Mouse (Mus musculus): Measurements from ENCODE around the gene Rnf2.
"Not testable (repeated sequence)": the region's sequence is repeated elsewhere in the genome, so short reads cannot be mapped to it uniquely, and the experiment has no call there.

The Rnf2 gene

DNA sequence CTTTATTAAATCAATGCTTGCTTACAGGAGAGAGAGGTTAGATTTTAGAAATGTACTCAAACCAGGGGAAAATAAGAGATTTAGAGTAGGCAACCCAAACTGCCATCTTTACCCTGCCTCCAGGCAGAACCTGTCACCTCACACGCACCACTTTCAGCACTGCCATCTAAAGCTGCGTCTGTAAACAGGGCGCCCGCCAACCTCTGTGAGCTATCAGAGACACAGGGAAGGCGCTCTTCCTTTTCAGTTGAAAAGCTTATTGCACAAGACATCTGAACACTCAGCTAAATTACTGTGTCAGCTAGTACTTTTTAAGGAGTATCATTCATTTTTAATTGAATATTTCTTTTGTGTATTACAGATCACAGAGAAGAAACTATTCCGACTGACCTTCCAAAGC lies 10.9 kb downstream of the Rnf2 start:
- in situ Hi-C loops (cut with MboI) = loop anchor here (25.0 kb wide), 1 partner anchor 222 kb away; no protein-coding TSS in a partner anchor

DNA sequence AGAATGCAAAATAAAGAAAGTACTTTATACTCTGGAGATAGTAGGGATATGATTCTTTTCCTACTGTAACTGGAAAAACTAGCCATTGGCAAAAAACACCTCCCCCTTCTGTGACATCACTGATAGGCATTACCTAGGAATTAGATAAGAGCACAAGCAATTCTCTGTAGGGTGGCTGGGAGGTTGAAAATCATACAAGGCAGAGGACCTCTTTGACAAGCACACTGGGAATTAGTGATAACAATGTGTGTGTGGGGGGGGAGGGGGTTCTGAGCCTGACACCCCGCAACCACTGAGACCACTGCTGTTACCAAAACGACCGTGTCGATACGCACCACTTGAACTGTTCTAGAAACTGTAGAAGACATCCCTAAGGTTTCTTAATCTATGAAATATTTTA lies 16.0 kb downstream of the Rnf2 start:
- in situ Hi-C loops (cut with MboI) = loop anchor here (25.0 kb wide), 1 partner anchor 228 kb away; no protein-coding TSS in a partner anchor

DNA sequence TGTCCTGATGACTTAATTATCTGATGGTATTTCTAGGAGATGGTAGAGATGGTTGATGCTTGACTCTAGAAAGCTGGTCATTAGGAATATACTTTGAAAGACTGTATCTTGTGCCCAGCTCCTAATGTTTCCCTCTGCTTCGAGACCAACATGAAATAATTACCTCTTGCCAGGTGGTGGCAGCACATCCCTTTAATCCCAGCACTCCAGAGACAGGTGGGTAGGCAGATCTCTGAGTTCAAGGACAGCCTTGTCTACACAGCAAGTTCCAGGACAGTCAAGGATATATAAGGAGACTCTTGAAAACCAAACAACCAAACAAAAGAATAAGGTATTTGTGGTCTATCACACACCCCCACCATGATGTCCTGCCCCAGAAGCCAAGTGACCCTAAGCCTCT lies 17.2 kb downstream of the Rnf2 start:
- in situ Hi-C loops (cut with MboI) = loop anchor here (25.0 kb wide), 1 partner anchor 229 kb away; no protein-coding TSS in a partner anchor

DNA sequence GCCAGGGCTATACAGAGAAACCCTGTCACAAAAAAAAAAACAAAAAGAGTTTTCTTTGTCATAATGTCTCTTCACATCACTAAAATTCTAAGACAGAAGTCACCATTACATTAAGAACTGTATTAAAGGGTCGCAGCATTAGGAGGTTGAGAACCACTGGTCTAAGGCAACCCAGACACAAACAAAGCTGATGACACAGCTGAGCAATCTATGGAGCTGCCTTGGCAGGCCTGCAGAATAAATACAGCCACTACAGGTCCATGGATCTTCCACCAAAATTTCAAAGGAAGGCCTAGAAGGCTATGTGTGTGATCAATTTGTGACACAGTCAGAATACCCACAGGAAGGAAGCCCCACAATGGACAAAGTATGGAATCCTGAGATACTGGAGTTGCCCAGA lies 18.3 kb downstream of the Rnf2 start:
- in situ Hi-C loops (cut with MboI) = loop anchor here (25.0 kb wide), 1 partner anchor 230 kb away; no protein-coding TSS in a partner anchor

DNA sequence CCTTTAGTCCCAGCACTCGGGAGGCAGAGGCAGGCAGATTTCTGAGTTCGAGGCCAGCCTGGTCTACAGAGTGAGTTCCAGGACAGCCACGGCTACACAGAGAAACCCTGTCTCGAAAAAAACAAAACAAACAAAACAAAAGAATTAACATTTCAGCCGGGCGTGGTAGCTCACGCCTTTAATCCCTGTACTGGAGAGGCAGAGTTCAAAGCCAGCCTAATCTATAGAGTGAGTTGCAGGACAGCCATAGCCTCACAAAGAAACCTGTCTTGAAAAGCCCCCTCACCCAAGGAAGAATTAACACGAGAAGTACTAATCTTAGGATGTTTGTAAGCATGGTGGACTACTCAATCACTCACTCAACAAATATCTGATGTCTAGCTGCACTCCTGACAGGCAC lies 28.4 kb downstream of the Rnf2 start:
- in situ Hi-C loops (cut with MboI) = not testable (repeated sequence)

DNA sequence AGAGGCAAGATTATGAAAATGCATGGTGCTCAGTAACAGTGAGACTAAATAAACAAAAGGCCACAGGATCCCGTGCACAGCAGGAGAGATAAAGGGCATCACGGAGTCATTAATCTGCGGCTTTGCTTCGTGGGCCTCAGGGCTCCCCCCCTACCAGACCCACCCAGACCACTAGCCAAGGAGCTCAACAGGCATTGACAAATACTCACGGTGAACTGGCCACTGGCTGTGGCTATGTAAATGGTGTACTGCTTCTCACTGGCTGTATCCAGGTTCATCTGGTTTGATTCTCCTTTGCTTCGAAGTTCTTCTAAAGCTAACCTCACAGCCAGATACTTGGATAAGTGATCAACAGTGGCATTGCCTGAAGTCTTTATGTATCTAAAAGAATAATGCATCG lies 29.3 kb downstream of the Rnf2 start:
- in situ Hi-C loops (cut with MboI) = no loop called here

DNA sequence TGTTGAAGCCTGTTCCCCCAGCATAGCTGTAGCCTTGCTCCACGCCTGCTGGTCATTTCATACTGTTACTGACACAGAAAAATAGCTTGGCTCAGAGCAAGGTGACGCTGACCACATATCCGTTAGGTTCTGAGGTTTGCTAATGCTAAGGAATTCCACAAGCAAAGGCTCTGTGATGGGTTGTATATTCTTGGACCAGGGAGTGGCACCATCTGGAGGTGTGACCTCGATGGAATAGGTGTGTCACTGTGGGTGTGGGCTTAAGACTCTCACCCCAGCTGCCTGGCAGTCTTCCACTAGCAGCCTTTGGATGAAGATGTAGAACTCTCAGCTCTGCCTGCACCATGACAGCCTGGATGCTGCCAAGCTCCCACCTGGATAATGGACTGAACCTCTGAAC lies 34.2 kb downstream of the Rnf2 start:
- in situ Hi-C loops (cut with MboI) = no loop called here

DNA sequence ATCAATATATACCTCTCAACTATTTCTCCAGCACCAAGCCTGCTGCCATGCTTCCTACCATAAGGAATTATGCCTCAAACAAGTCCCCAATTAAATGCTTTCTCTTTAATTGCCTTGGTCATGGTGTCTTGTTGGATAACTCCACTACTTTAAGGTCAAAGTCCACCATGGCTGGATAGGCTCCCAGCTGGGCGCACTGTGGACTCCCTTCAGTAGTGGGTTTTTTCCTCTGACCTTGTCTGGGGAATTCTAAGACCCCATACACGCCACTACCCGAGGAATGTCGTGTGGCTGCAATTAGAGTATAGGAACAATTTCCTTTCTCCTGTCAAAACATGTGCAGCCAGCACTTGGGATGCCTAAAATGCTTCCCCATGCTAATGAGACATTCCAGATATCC lies 35.8 kb downstream of the Rnf2 start:
- in situ Hi-C loops (cut with MboI) = no loop called here

DNA sequence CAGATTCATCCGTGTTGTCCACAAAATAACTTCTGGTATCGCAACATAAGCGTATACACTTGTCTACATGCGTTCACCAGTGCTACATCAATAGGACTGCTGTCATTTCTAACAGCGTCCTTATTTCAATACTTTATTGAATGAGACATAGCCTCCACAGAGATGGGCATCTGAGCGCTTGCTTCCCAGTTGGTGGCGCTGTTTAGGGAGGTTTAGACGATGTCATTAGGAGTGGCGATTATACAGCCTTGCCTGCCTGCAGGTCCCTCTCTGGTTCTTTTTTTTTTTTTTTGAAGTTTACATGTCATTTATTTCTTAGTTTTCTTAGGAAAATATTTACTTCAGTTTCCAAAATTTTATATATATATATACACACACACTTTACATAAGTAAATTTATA lies 39.5 kb downstream of the Rnf2 start:
- in situ Hi-C loops (cut with MboI) = no loop called here

DNA sequence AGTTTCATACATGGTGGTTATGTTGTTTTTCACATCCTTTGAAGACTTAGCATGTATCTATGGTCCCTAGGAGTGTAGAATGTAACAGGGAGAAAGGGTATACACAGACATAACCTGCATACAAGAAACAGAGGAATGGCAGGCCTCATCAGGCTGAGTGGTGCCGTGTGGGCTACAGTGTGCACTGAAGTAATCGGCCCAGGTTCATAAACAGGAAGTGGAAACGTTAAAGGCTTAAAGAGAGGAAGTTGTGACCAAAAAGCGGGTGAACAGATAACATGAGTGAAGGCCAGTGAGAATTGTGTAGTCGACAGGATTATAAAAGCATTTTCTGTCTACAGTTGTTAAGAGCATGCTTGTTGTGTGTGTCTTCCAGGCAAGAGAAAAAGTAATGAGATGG lies 43.7 kb downstream of the Rnf2 start:
- in situ Hi-C loops (cut with MboI) = no loop called here

DNA sequence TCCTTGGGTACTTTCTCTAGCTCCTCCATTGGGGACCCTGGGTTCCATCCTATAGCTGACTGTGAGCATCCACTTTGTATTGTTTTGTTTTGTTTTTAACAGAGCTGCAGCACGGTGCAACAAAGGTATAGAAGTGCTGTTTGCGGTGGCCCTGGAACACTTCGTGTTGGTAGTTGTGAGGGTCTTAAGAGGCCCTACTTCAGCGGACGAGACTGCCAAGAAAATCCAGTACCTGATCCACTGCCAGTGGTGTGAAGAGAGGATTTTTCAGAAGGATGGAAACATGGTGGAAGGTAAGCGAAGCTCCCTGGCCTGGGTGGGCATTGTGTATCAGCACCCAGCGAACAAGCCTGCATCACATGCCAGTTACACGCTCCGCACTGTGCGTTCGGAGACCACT lies 48.8 kb downstream of the Rnf2 start:
- in situ Hi-C loops (cut with MboI) = no loop called here

DNA sequence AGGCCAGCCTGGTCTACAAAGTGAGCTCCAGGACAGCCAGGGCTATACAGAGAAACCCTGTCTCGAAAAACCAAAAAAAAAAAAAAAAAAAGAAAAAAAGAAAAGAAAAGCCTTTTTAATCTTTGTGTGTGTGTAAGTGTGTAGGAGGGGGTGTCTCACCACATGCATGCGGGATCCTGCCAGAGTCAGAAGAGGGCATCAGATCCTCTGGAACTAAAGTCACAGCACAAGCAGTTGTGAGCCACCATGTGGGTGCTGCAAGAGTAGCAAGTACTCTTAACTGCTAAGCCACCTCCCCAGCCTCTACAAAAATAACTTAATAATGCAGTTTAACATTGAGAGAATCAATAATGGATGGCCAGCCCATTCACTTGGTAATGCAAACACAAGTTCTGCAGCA lies 49.9 kb downstream of the Rnf2 start:
- in situ Hi-C loops (cut with MboI) = no loop called here

DNA sequence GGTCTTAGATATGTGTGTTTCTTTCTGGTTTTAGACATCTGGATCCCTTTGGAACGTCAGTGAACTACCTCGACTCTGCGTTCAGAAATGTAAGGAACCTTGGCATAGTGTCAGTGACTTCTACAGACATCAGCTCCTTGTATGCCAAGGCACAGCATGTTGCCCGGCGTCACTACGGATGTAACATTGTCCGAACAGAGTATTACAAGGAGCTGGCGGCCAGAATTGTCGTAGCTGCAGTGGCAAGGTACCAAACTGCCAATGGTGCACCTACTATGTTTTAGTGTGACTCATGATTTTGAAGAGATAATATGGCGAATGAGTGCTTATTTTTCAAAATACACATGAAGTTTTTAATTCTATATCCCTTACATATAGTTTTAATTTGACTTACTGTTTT lies 50.9 kb downstream of the Rnf2 start:
- in situ Hi-C loops (cut with MboI) = no loop called here

DNA sequence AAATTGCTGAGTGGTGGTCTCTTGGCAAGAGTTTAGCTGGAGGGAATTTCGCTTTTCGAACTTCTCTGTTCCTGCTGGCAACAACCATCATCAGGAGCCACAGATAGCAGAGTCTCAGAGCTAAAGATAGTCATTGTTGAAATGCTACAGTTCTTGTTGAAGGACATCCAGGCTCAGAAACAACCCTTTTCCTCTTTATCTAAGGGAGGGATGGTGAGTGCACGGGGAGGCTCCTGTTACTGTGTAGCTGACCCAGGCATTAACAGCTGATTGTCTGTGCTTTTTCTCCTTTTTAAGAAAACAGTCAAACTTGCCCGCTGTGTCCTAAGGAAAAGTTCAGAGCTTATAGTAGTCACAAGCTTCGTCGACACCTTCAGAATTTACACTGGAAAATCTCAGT lies 65.3 kb downstream of the Rnf2 start:
- in situ Hi-C loops (cut with MboI) = no loop called here

DNA sequence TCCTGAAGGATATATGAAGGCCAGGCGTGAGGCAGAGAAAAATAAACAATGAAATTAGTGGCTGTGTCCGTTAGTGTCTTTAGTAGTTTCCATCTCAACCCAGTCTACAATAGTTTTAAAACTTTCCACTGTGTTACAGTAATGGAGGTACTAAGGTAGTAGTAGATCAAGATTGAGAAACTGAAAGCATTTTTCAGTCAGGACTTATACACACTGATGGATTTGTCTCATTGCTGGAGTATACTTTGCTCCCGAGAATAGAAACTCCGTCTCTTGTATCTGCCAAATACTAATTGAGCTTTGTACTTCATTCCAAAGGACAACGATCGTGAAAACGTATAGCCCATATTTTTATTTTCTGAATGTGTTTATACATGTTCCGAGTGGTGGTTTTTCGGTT lies 71.4 kb downstream of the Rnf2 start:
- in situ Hi-C loops (cut with MboI) = no loop called here

DNA sequence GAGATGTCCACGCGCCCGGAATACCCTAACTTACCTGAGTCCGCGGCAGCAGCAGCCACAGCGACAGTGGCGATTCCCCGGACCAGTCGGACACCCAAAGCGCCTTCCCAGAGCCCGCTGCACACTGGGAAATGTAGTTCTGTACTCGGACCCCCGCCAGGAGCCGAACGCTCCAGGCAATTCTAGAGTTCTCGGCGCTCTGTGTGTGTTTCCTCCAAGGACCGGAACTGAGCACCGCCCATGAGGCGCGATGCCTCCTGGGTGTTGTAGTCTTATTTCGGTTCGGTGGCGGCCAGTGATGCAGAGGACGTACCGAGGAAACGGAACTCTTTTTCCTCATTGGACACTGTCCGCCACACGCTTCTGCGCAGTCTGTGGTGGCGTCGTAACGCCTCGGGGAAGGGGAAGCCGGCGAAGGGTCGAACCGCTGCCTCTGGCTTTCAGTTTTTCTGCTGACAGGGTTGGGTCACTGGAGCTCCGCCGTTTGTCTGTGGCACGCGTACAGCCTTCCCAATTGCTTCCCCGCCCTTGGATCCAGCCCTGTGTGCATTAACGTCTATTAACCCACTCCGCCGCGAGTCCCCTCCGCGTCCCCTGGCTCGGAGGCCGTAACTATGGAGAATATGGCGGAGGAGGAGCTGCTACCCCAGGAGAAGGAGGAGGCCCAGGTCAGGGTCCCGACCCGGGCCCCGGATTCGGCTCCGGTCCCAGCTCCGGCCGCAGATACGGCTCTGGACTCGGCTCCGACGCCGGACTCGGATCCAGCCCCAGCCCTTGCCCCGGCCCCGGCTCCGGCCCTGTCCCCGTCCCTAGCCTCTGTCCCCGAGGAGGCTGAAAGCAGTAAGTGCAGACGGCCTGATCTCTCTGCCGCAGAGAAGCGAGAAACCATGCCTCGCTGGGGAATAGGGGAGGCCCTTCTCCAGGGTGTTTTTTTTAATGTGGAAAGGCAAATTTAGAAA lies 72.2 kb downstream of the Rnf2 start, which contains the start of the genes Swt1 and Trmt1l:
Gene Swt1 (minus strand): TSS at position 193 of the 959 bp plus-strand sequence.
Gene Trmt1l (plus strand): TSS at position 280 of the 959 bp plus-strand sequence.
- in situ Hi-C loops (cut with MboI) = no loop called here

DNA sequence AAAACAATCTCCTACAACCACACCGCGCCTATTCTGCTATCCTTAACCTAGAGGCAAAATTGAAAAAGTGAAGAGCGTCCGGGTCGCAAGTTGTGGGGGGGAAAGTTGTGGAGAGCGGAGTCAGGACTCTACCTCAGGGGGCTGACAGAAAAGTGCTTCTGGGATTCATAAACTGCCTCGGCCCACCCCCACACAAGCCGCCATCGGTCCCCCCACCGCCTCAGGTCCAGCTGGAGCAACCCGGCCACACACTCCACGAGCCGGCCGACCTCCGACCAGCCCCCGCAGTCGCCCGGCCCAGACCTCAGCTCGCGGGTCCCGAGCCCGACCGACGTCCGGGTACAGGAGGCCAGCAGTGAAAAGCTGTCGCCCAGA lies 72.9 kb downstream of the Rnf2 start:
- in situ Hi-C loops (cut with MboI) = no loop called here

DNA sequence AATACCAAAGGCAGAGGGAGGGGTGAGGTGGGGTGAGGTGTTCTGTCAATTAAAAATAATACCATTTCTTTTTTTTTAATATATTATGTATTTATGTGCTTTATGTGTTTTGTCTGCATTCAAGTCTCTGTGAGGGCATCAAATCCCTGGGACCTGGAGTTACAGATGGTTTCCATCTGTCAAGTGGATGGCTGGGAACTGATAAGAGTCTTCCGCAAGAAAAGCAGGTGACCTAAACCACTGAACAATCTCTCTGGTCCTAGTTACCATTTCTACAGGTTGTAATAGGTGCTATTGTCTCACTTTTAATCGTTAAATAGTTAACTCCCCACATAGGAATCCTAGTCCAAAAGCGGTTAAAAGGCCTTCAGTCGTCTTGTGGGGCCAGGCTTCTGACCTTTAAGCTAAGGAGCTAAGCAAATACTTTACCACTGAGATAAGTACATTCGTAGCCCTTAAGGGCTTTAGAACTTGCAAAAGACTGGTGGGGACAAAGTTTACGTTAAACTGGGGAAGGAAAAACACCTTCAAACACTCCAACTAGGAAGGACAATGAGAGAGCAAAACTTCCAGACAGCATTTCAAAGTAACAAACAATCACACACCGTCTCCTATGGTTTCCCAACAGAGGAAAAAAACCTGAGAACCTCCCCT lies 73.7 kb downstream of the Rnf2 start:
- in situ Hi-C loops (cut with MboI) = no loop called here

DNA sequence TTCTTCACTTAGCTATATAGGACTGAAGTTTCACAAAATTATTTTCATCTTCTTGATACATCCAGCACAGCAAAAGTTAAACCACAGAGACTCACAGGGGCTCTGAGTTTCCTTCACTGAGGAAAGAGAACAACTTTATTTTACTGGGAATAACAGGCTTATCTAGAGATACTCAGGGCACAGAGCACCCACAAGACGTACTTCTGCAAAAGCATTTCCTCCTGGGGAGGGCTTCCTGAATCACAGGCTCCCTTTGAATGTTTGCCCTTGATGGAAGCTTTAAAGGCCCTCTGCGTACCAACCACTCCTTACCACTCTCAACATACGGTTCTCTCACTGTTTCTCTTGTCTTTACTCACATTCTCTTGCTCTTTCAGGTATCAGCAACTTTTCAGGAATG lies 78.6 kb downstream of the Rnf2 start:
- in situ Hi-C loops (cut with MboI) = no loop called here

DNA sequence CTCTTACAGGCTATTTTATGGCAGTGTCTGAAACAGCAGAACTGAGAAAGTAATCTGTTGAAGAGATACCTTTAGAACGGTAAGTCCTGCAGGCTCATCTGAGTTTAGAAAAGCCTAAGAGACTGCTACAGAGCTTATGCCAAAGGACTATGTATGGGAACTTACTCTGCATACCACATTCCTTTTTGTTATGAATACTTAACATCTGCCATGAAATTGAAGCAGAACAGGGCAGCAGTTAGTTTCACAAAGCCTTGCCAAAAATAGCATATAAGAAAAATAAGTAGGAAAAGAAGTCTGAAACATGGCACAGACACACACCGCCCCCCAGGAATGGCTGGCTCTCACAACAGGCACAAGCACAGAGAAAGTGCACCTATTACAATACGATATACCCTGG lies 90.9 kb downstream of the Rnf2 start:
- in situ Hi-C loops (cut with MboI) = no loop called here
